Mouse (Mus musculus): ENCODE data around the gene Cd59b. TPM values are rescaled to one million over a fixed set of nuclear protein-coding genes. Genes with fewer than 3 reads are reported as not detected.
A peak's percentile ranks its signal among the peaks of the same experiment; 100 is the strongest.

The Cd59b gene
- total RNA-seq (2015): 0.62 TPM in 1 of 2 replicates, not detected in the other
- total RNA-seq (2017): 3.6 TPM in 1 of 2 replicates, not detected in the other

DNA sequence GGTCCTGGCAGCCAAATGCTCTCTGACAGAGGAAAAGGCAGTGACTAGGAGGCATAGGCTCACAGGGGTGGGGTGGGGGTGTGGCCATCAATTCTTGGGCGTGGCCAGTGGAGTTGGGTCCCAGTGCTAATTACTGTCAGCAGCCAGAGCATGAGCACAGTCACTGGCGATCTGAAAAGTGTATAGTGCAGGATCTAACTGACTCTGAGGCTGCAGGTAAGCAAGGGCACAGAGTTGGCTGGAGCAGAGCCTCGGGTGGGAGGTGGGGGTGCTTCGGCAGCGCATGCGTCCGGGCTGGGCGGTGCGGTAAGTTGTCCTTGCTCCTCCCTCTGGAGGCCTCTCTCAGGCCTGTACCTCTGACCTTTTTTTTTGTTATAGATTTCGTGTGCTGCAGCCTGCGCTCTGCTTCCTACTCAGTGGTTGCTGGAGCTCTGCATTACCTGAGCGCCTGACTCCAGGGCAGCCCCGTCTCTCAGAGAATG is at the start of gene Cd59b:
Gene Cd59b (plus strand): TSS at position 146 of the 482 bp plus-strand sequence.
- ATAC-seq (ENCODE audit: poor library complexity, severe bottlenecking): peak; percentile 94

DNA sequence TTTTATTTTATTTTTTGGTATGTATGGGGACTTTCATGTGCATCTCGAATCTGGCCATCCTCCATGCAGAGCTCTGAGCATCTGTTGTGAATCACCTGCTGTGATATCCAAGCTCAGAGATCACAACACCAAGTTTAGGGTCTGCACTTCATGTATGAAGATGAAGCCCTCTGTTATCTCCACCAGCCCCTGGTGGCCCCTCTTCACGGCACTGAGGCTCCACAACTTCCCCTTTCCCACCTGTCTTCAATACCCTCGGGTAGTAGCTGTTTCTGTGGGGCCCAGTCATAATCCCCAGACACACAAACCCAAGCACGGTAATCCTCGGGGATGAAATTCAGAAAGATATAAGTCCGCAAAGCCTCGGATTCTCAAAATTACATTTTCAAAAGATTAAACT is 46.6 kb upstream of the Cd59b start:
- no peak for ATAC-seq (ENCODE audit: poor library complexity, severe bottlenecking)

DNA sequence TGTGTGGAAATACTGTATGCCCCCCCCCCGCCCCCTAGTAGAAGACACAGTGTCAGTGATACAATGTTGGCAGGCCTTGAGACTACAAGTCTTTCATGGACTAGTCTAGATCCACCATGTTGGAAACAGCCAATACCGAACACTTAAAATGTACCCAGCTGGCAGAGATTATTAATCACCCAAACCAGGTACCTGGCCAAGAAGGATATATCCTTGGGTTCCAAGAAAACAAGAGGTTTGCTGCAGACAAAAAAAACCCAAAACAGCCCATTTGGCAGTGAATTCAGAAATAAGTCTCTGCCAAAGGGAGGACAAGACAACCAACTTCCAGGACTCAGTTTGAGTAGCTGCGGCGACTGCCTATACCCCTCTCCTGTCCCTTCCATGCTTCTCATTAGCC is 45.0 kb upstream of the Cd59b start:
- no peak for ATAC-seq (ENCODE audit: poor library complexity, severe bottlenecking)

DNA sequence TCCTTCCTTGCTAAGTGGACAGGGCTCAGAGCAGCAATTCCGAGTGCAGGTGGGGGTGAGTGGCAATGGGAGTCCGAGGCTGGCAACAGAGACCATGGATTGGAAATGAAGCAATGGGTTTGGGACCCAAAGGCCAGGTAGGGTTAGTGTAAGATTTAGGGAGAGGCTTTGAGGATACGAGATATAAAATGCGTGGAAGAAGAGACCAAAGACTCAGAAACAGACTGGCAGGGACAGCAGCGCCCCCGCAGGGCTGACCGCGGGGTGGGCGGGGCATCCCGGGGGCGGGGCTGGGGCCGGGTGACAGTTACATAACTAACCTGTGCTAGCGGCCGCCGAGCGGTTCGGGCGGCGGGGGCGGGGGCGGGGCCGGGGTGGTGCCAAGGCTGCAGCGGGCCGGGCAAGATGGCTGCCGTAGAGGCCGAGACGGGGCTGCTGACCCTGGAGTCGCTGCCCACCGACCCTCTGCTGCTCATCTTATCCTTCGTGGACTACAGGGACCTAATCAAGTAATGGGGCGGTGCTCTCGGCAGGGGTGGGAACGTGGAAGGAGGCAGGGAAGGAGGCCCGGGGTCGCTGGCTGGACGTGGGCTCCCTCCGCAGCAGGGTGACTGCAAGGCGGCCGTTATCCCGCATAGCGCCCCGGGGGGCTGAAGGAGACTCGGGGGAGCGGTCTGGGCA is 42.1 kb upstream of the Cd59b start, which contains the start of gene Fbxo3:
Gene Fbxo3 (plus strand): TSS at position 264 of the 681 bp plus-strand sequence.
- ATAC-seq (ENCODE audit: poor library complexity, severe bottlenecking): peak; percentile 87

DNA sequence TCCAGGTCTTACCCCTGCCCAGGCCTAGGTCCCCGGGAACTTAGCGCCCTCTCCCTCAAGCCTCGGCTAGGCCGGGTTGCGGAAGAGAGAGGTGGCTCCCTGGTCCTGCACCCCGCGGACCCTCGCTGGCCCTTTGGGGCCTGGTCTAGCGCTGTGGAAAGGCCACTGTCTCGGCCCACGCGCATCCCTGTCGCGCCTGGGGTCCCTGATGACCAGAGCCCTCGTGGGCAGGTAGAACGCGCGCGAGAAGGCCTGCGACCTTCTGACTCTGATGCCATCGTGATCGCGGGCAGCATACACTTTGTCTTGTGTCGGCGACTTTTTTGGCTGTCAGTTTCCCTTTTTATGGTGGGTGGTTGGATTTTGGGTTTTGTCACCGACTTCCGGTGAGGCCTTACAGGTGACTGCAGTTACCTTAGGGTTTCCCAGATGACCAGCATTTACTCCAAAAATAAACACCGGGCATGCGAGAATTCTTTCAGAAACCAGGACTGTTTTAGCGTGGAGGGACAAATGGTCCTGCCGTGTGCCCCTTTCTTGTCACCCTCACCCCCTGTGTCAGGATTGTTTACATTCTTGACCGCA is 41.4 kb upstream of the Cd59b start, which contains the start of gene 4931422A03Rik:
Gene 4931422A03Rik (minus strand): TSS at position 223 of the 585 bp plus-strand sequence.
- peak; percentile 45 for ATAC-seq (ENCODE audit: poor library complexity, severe bottlenecking)

DNA sequence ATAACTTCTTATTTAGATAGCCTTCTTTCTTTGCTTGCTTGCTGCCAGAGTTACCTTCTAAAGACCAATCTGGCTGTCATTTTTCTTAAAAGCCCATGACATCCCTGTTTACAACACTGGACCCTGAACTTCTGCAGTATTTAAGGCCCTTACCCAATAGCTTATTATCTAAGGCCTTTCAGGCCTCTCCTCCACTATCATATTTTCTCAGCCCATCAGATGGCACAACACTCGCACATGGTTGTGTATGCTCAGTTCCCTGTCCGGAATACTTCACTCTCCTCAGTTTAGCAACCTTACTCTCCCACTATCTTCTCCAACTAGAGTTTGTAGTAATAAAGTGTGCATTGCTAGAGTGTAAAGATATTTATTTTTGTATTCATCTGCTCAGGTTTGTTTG is 40.6 kb upstream of the Cd59b start:
- ATAC-seq (ENCODE audit: poor library complexity, severe bottlenecking): no peak

DNA sequence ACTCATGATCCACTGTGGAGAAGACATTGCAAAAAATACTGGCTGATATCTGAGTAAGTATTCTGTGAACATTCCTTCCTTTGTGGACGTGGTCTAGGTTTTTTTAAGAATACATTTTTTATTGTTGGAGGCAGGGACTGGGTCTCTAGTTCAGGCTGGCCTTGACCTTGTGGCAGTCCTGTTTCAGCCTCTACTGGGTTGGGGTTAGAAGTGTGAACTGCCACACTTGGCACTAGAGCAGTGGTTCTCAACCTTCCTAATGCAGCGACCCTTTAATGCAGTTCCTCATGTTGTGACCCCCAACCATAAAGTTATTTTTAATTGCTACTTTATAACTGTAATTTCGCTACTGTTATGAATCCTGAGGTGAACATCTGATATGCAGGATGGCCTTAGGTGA is 39.3 kb upstream of the Cd59b start:
- no peak for ATAC-seq (ENCODE audit: poor library complexity, severe bottlenecking)

DNA sequence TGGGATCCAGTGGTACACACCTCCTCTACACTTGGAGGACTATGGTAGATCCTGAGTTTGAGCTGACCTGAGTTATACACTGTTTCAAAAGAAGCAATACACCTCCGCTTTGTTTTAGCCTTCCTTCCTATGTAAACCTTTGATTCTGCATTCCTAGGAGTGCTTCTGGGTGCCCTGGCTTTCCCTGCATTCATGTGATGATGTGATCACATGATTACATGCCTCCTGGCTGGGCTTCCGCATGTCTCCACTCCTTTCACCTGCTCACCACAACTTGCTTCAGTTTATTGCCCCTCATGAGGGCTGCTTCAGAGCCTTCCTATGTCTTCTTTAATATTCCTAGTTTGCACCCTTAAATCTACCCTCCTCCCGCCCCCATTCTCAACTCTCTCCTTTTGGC is 37.6 kb upstream of the Cd59b start:
- no peak for ATAC-seq (ENCODE audit: poor library complexity, severe bottlenecking)

DNA sequence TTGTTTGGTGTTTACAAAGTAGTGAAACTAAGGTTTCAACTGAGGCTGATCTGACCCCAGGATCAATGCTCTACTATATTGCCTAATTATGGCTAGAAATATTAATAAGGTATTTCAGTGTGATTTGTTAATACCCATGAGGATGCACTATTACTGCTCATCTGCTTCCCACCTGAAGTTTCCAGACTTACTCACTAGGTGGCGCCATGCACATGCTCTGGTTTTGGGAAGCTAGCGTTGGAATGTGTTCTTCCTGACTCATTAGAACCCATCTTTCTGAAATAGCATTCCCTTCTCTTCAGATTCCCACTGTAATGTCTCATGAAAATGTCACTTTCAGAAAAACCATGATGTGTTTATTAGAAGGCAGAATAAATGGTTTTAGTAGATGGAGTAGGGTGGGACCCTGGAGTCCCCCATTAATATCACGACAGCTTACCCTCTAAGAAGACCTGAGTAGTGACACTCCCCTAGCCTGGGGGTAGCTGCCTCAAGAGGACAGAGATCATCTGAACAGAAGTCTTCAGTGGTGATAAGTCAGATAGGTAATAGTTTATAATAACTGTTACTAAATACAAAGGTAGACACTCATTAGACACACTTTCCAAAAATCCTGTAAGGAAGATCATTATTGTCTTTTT is 34.7 kb upstream of the Cd59b start:
- ATAC-seq (ENCODE audit: poor library complexity, severe bottlenecking): peak; percentile 82

DNA sequence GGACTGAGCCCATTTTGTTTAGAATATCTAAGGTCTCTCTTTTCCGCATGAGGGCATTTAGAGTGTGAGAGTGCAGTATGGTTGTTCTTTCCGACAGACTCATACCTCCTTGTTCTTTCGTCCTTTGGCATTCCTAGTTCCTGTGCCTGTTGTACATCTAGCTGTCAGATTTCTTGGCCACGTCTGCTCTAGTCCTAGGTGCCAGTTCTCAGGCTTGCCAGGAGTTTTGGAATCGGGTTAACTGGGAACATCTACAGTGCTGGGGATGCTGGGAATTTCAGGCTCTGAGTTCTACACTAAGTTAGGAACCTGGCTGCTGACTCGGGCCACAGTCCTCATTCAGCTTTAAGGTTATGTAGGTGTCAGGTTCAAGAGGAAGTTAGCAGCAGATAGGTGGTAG is 34.1 kb upstream of the Cd59b start:
- no peak for ATAC-seq (ENCODE audit: poor library complexity, severe bottlenecking)

DNA sequence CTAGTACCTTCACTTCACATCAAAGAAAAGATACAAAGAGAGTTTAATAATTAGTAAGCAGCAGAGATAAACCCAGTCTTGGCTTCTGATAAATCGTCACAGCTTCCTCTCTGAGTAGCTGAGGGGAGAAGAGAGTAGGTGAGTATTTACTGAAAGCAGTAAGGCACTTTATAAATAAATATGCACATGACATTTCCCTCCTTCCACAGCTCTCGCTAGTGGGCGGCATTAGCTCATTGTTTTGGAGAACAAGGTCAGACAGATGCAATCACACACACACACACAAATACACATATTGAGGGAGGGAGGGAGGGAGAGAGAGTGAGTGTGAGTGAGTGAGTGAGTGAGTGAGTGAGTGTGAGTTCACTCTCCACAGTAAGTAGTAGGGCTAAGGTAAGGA is 33.3 kb upstream of the Cd59b start:
- ATAC-seq (ENCODE audit: poor library complexity, severe bottlenecking): no peak

DNA sequence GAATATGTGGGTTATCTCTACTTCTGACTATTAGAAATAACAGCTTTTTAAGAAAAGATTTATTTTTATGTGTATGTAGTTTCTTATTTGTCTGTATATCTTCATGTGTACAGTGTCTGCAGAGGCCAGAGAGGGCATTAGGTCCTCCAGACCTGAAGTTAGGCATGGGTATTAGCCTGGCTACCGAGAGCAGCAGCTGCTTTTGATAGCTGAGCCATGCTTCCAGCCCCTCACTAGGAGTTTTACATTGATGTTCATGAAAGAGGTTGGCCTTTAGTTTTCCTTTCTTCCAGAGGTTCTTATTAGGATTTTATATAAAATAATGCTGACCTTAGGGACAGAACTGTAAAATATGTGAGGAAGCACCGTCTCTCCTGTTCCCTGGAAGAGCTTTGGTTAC is 31.4 kb upstream of the Cd59b start:
- ATAC-seq (ENCODE audit: poor library complexity, severe bottlenecking): no peak

DNA sequence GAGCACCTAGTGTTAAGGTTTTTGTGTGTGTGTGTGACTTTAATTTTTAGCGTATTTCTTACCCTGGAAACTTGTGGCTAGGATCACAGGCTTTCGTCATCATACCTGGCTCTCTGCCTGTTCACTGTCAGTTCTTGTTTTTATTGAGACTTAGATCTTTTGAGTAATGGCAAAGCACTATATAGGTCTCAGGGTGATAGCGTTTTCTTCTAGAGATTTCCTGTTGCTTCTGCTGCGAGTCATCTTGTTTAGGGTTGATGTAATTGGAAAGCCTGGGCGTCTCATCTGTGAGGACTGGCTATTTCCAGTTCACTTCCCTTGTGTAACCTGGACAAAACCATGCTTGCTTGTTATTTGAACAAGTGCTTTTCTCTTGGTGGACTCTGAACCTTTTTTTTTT is 28.0 kb upstream of the Cd59b start:
- no peak for ATAC-seq (ENCODE audit: poor library complexity, severe bottlenecking)

DNA sequence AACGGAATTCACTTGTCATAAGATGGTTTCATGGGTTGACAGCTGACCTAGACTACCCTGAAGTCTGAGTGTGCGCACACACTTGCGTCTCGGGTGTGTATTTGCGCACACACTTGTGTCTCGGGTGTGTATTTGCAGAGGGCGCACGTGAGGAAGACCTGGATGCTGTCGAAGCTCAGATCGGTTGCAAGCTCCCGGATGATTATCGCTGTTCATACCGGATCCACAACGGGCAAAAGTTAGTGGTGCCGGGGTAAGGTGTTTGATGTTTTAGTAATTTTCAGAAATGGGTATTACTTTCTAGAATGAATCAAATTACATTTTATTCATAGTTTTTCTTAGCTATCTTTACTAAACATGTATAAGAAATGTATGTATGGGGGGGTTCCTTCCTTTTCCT is 26.9 kb upstream of the Cd59b start:
- ATAC-seq (ENCODE audit: poor library complexity, severe bottlenecking): no peak

DNA sequence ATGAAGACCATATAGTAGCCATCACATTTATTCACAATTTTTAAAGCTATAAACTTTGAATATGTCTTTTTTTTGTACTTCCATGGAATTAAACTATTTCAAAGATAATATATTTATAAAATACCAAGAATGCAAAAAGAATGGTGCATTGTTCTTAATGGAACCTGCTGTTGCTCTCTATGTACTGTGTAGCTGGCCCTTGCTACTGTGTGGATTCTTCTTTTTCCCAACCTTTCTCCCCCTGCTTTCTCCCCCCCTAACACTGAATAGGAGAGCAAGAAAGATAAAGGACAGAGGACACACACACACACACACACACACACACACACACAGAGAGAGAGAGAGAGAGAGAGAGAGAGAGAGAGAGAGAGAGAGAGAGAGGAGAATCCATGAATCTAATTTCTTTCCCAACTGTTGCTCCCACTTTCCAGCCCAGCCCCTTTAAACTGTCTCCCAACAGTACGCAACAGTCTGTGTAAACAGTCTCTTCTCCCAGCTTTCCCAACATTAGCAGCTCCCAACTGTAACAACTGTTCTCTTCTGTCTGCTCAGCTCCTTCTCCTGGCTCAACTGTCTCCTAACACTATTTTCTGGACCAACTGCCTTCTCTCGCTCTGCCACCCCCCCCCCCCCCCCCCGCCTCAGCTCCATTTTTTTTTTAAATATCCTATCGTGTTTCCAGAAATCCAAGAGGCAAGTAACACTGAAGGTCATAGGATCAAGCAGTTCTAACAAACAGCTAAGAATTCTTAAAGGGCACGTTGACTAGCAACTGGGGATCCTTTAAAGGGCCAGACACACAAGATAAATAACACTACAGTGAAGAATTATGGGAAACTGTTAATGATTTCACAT is 25.8 kb upstream of the Cd59b start:
- ATAC-seq (ENCODE audit: poor library complexity, severe bottlenecking): no peak

DNA sequence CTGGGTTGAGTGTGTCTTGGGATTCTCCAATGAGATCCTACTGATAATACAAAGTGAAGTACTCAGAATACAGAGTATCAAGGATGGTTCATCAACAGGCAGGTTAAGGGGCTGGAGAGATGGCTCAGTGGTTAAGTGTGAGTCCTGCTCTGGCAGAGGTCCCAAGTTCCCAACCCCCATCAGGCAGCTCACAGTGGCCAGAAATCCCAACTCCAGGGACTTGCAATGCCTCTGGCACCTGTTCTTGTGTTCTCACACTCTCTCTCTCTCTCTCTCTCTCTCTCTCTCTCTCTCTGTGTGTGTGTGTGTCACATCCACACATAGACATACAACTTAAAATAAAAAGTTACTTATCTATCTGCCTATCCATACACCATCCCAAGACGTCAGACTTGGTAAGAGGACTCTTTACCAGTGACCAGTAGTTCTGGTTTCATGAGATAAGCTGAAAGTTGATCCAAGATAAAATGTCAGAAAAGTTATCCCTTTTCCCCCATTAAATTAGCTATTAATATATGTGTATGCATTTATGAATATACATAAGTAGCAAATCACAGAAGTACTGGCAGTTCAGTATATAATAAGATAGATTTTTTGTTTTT is 25.1 kb upstream of the Cd59b start:
- ATAC-seq (ENCODE audit: poor library complexity, severe bottlenecking): no peak

DNA sequence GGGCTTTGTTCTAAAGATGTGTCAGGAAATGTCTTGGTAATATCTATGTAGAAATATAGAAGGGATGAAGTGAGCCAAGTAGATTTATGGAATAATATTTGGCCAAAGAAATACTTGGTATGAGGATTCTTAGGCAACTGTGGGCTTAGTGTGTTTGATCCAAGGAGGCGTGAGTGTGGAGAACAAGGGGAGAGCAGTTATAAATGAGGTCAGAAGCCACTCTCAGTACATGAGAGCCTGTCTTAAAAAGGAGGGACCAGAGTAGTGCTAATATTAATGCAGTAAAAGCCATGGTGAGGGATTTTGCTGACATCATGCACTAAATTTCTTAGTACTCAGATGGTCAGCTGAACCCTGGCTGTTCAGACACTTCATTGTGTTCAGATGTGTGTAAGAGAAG is 11.3 kb upstream of the Cd59b start:
- no peak for ATAC-seq (ENCODE audit: poor library complexity, severe bottlenecking)

DNA sequence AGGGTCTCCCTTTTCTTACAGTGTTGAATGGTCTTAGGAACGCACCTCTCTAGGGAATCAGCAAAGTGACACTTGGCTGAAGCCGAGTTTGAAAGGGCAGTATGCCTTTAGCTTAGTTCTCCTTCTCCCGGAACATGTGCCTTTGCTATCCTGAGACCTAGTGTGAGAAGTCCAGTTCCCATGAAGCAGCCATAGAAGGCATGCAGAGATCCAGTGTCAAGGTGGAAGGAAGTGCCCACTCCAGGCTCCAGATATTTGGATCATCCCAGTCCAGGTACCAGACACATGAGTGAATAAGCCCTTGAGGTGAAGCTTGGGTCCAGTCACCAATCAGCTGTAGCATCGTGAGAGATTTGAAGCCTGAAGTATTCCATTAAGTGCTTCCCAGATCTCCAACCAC is 10.7 kb upstream of the Cd59b start:
- no peak for ATAC-seq (ENCODE audit: poor library complexity, severe bottlenecking)

DNA sequence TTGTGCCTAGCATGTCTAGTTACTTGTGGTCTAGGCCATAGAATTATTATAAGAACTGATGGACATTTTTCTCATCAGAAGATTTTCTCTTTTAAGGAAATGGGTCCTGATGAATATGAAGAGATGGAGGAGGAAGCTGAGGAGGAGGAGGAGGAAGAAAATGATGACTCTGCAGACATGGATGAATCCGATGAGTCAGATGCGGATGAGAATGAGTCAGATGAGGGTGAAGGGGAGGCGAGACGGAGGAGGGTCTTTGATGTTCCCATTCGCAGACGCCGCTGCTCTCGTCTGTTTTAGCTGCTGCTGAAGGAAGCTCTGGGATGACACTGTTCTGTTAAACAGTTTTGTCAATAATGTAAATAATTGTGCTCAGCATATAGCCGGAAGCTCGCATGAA is 9.9 kb upstream of the Cd59b start:
- no peak for ATAC-seq (ENCODE audit: poor library complexity, severe bottlenecking)

DNA sequence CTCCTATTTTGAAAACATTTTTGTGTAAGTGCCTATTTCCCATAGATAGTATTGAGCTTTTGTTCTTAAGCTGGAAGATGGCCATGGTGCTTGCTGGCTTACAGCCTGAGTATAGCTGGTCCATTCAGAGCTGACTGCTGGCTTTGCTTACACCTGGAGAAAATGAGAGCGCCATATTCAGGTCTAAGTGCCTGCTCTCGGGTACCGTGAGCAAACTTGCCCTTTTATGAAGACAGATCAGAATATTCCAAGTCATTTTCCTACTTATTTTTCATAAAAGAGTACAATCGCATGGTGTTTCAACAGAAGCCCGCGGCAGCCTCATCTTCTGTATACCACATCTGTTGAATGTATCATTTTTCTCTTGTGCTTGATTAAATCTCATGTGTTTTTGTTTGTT is 8.7 kb upstream of the Cd59b start:
- no peak for ATAC-seq (ENCODE audit: poor library complexity, severe bottlenecking)

DNA sequence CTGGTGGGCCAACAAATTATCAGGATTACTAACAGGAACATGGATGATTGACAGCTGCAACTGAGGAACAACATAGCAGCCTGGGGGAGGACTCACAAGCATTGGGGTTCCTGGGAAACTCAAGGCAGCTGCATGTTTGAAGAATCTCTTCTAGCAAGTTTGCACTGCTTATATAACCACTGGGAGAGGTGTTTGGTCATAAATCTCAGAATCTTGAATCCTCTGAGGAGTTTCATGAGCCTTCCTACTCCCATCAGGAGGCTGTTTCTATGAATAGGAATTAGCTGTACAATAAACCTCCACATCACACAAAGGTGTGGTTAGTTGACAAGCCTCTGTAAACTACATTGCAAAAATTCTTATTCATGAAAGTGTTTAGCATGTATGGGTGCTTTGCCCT is 7.0 kb upstream of the Cd59b start:
- no peak for ATAC-seq (ENCODE audit: poor library complexity, severe bottlenecking)
